ENCODE assay signal across 8 mouse cellular contexts in the genomic region with DNA sequence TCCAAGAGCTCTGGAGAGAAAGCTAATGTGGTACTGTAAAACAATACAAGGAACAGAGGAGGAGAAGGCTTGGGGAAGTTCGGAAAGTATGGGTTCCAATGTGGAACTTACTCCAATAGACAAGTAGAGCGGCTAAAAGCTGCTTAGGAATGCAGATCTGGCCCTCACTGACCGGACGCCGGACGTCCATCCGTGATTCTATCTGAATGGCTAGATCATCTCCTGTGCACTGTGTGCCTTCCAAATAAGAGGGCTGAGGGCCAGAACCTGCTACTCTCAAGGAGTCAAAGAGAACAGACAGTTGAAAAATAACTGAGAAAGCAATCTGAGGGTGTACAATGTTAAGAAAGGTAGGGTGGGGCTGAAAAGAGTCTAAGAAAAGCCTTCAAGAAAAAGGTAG. TPM values are rescaled to one million over a fixed set of nuclear protein-coding genes. Genes with fewer than 3 reads are reported as not detected.
DNase-seq lines count a peak whose midpoint lies in the region; ATAC-seq and TF ChIP-seq lines count a peak whose summit lies in the region.

No protein-coding gene starts in this region.

- DNase-seq in adrenal gland, postnatal 14 days, result peak; percentile 37
- no peak for DNase-seq in adrenal gland, postnatal 4 days (ENCODE audit: low spot score in 2 of 2)
- DNase-seq in heart, adult 8-10 months (ENCODE audit: low spot score), result peak; percentile 53
- DNase-seq in kidney, postnatal 10 days, result peak; percentile 38
- DNase-seq in layer of hippocampus, postnatal 25 days (ENCODE audit: extremely low spot score in 1 of 2, low spot score in 1 of 2), result no peak
- DNase-seq in adrenal gland, adult 2 months, result no peak

- no peak for TF ChIP-seq POLR2A in bone marrow macrophage, adult 2 months (IDR thresholded peaks at IDR 0.05; ENCODE audit: borderline replicate concordance, low read depth, low read length)

- H3K27ac ChIP-seq in bone marrow macrophage, adult 2 months (ENCODE audit: insufficient read depth, low read depth, low read length), result peak overlapping the region; percentile 94

- no peak for ATAC-seq in megakaryocyte-erythroid progenitor cell, adult 5-6 weeks (replicated peaks; ENCODE audit: low FRiP score, low TSS enrichment, poor library complexity, severe bottlenecking)

- H3K4me1 ChIP-seq in bone marrow macrophage, adult 2 months (ENCODE audit: control insufficient read depth, insufficient read depth, low read length), result peaks cover 40% of the 10 kb centered on the region

- peak overlapping the region; percentile 65 for H3K4me3 ChIP-seq in bone marrow macrophage, adult 2 months (ENCODE audit: insufficient read depth, low read length)

- no peak for TF ChIP-seq CTCF in bone marrow macrophage, adult 2 months (IDR thresholded peaks at IDR 0.05; ENCODE audit: low read depth, low read length)

RNA-seq across cellular contexts. Expression of gene Socs5, which starts 1.5 kb away (rescaled TPM):
- 58.9 and 60.7 TPM in 2 replicates for total RNA-seq in adrenal gland, postnatal 14 days (2021)
- 10 to 100 TPM; 53.0 to 53.4 TPM for total RNA-seq in adrenal gland, postnatal 4 days (2021)
- polyA plus RNA-seq in bone marrow macrophage, adult 2 months (2012; ENCODE audit: insufficient read depth, insufficient read length, missing spikeins), result 19.6 and 20.4 TPM in 2 replicates
- total RNA-seq in heart, adult 8-10 months (2022), result 10 to 100 TPM; 31.0 to 35.6 (median 32.5) TPM
- total RNA-seq in megakaryocyte-erythroid progenitor cell, adult 5-6 weeks (2014; fragmentation: Nextera tagmentation), result 6.0 and 8.1 TPM in 2 replicates
- 5.0 and 13.8 TPM in 2 replicates for total RNA-seq in megakaryocyte-erythroid progenitor cell, adult 5-6 weeks (2017)
- 100 to 1,000 TPM in 1 of 2 experiments, 10 to 100 TPM in 1; 98.3 to 101 TPM for total RNA-seq in layer of hippocampus, postnatal 25 days (2021)
- 10 to 100 TPM; 60.2 to 96.4 TPM for total RNA-seq in adrenal gland, adult 2 months (2021)
- 63.5 and 68.3 TPM in 2 replicates for polyA plus RNA-seq in adrenal gland, adult 2 months (2012; rRNA removed)

Comparison
In these comparisons a context has a peak if more than half of its experiments do, and no peak if none do; other contexts are left out.
1. DNase-seq: peak in adrenal gland, postnatal 14 days (single experiment), heart, adult 8-10 months (single experiment) and kidney, postnatal 10 days (single experiment); none in adrenal gland, postnatal 4 days (0 of 2), layer of hippocampus, postnatal 25 days (0 of 2) and adrenal gland, adult 2 months (single experiment).